Mouse (Mus musculus): ENCODE measurements around the gene Ccdc136. TPM values are rescaled to one million over a fixed set of nuclear protein-coding genes. Genes with fewer than 3 reads are reported as not detected.

Gene Ccdc136
- polyA plus RNA-seq, 1 experiment: 8.1 TPM

DNA sequence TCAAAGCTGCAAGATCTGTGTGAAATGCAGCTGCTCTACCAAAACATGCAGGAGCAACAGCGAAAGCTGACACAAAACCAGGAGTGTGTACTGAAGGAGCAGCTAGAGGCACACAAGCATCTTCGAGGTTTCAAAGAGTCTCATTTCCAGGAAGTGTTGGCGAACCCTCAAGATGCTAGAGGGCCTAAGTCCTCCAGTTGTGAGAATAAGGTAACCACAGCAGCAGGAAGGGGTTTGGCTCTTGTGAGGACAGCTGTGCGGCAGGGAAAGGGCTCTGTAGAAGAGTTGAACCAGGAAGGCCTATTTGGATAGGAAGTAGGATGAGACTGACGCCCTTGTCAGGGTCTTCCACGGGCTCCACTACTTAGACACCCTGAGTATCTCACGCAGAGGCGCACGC, 19.3 kb downstream of the Ccdc136 start:
- Histone ChIP-seq H3K79me2 (ENCODE audit: control insufficient read depth, insufficient read depth) (no peaks in the 10 kb centered on the region), H3ac (ENCODE audit: control insufficient read depth, insufficient read length, low read depth) (no peak overlapping the region), H3K79me3 (ENCODE audit: low read depth) (no peaks in the 10 kb centered on the region), H3K4me3 (ENCODE audit: insufficient read depth, poor library complexity, severe bottlenecking) (no peak overlapping the region), H3K27me3 (ENCODE audit: control insufficient read depth, insufficient read depth, insufficient read length) (no peaks in the 10 kb centered on the region), H3K36me3 (ENCODE audit: control insufficient read depth, insufficient read depth) (no peaks in the 10 kb centered on the region)
- no peak for TF ChIP-seq MYOD1 (IDR thresholded peaks at IDR 0.05; ENCODE audit: control insufficient read depth, insufficient read length, low read depth)
- TF ChIP-seq CTCF (IDR thresholded peaks at IDR 0.05; ENCODE audit: control insufficient read depth, insufficient read depth, insufficient read length): no peak
- no peak for TF ChIP-seq MYOG (IDR thresholded peaks at IDR 0.05; ENCODE audit: control insufficient read depth, extremely low read depth, insufficient read length)
- no peak for TF ChIP-seq FOSL1 (IDR thresholded peaks at IDR 0.05; ENCODE audit: insufficient read depth, low read length, poor library complexity, severe bottlenecking)
- TF ChIP-seq CEBPB (IDR thresholded peaks at IDR 0.05; ENCODE audit: low read depth): no peak
- TF ChIP-seq USF1 (IDR thresholded peaks at IDR 0.05; ENCODE audit: low read depth): no peak
- TF ChIP-seq MAX (IDR thresholded peaks at IDR 0.05): no peak

DNA sequence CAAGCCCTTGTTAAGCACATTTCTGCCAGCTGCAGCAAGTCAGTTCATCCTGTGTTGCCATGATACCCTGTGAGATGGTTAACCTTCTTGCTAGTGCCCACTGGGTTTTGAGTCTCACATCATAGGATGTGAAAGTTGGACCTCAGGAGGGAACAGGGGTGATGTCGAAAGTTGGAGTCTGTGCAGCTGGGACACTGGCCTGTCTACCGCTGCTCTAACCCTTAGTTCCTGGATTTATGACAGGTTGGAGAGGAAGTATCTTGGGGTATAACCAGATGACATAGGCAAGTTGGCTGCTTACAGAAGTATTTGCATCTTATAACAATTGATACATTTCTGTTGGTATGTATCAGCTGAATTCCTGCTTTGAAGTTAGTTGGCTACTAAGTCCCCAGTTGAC, 24.5 kb downstream of the Ccdc136 start:
- Histone ChIP-seq H3K79me2 (ENCODE audit: control insufficient read depth, insufficient read depth) (no peaks in the 10 kb centered on the region), H3K4me3 (ENCODE audit: insufficient read depth, poor library complexity, severe bottlenecking) (no peak overlapping the region), H3K79me3 (ENCODE audit: low read depth) (no peaks in the 10 kb centered on the region), H3K27me3 (ENCODE audit: control insufficient read depth, insufficient read depth, insufficient read length) (no peaks in the 10 kb centered on the region), H3K36me3 (ENCODE audit: control insufficient read depth, insufficient read depth) (no peaks in the 10 kb centered on the region), H3ac (ENCODE audit: control insufficient read depth, insufficient read length, low read depth) (no peak overlapping the region)
- TF ChIP-seq CEBPB (IDR thresholded peaks at IDR 0.05; ENCODE audit: low read depth) (no peak), FOSL1 (IDR thresholded peaks at IDR 0.05; ENCODE audit: insufficient read depth, low read length, poor library complexity, severe bottlenecking) (no peak)

DNA sequence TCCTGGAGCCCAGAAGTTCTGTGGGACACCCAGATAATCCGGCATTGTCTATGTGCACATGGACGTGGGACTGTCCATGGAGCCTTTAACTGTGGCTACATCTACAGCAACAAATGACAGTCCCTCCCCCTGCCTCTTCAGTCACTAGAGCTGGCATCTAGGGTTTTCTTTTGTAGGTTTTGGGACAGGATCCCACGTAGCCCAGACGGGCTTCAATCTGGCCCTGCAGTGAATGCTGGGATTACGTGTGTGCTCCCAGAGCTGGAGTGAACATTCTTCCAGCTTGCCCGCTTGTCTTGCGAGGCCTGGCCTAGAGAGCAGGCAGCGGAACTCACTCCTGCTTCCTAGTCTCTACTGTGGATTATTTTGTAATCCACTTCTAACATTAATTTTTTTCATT, 29.0 kb downstream of the Ccdc136 start:
- no peak overlapping the region for H3K4me3 ChIP-seq (ENCODE audit: insufficient read depth, poor library complexity, severe bottlenecking)
- H3K79me3 ChIP-seq (ENCODE audit: low read depth): no peaks in the 10 kb centered on the region
- no peak for TF ChIP-seq CEBPB (IDR thresholded peaks at IDR 0.05; ENCODE audit: low read depth)
- TF ChIP-seq FOSL1 (IDR thresholded peaks at IDR 0.05; ENCODE audit: insufficient read depth, low read length, poor library complexity, severe bottlenecking): no peak
- no peak for TF ChIP-seq CTCF (IDR thresholded peaks at IDR 0.05; ENCODE audit: control insufficient read depth, insufficient read depth, insufficient read length)
- no peak for TF ChIP-seq MYOD1 (IDR thresholded peaks at IDR 0.05; ENCODE audit: control insufficient read depth, insufficient read length, low read depth)
- no peak for TF ChIP-seq MAX (IDR thresholded peaks at IDR 0.05)
- no peak for TF ChIP-seq USF1 (IDR thresholded peaks at IDR 0.05; ENCODE audit: low read depth)
- TF ChIP-seq MYOG (IDR thresholded peaks at IDR 0.05; ENCODE audit: control insufficient read depth, extremely low read depth, insufficient read length): no peak
- H3K79me2 ChIP-seq (ENCODE audit: control insufficient read depth, insufficient read depth): no peaks in the 10 kb centered on the region
- H3ac ChIP-seq (ENCODE audit: control insufficient read depth, insufficient read length, low read depth): no peak overlapping the region
- H3K36me3 ChIP-seq (ENCODE audit: control insufficient read depth, insufficient read depth): no peaks in the 10 kb centered on the region
- no peaks in the 10 kb centered on the region for H3K27me3 ChIP-seq (ENCODE audit: control insufficient read depth, insufficient read depth, insufficient read length)

DNA sequence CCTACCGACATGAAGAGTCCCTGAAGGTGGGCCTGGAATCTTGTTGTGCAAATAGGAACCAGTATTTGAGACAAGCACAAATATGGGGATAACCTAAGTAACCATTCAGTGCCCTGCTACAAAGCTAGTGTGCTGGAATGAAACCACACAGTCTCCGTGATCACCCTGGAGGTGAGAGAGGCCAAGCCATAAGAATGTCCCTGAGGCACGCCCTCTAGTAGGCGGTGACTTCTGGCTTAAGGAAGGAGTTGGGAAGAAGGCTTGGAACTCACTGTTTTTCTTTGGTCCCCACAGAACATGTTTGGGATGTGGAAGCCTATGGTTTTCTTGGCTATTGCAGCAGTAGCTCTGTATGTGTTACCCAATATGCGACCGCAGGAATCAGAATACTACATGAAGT, 30.2 kb downstream of the Ccdc136 start:
- H3K27me3 ChIP-seq (ENCODE audit: control insufficient read depth, insufficient read depth, insufficient read length): no peaks in the 10 kb centered on the region
- no peaks in the 10 kb centered on the region for H3K79me2 ChIP-seq (ENCODE audit: control insufficient read depth, insufficient read depth)
- no peak overlapping the region for H3ac ChIP-seq (ENCODE audit: control insufficient read depth, insufficient read length, low read depth)
- no peak overlapping the region for H3K4me3 ChIP-seq (ENCODE audit: insufficient read depth, poor library complexity, severe bottlenecking)
- TF ChIP-seq MYOG (IDR thresholded peaks at IDR 0.05; ENCODE audit: control insufficient read depth, extremely low read depth, insufficient read length): no peak
- H3K36me3 ChIP-seq (ENCODE audit: control insufficient read depth, insufficient read depth): no peaks in the 10 kb centered on the region
- no peaks in the 10 kb centered on the region for H3K79me3 ChIP-seq (ENCODE audit: low read depth)

DNA sequence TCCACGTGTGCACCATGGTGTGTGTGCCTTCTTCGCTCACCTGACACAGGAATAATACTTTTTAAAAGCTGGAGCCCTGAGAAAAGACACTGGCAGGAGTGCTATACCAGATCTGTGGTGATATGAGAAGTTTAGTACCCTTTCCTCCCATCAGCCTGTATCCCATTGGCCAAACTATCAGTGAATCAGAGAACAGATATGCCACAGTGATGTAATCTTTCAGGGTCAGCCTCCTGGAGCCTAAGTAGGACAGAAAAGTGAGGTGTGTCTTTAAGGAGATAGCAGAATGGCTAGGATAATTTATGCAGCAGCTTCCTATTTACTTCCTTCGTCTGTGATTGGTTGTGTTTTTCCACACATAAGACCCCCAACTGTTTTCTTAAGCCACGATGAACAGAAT, 32.1 kb downstream of the Ccdc136 start:
- no peak overlapping the region for H3K4me3 ChIP-seq (ENCODE audit: insufficient read depth, poor library complexity, severe bottlenecking)
- H3K27me3 ChIP-seq (ENCODE audit: control insufficient read depth, insufficient read depth, insufficient read length): no peaks in the 10 kb centered on the region
- no peaks in the 10 kb centered on the region for H3K36me3 ChIP-seq (ENCODE audit: control insufficient read depth, insufficient read depth)
- TF ChIP-seq MYOG (IDR thresholded peaks at IDR 0.05; ENCODE audit: control insufficient read depth, extremely low read depth, insufficient read length) (no peak), MYOD1 (IDR thresholded peaks at IDR 0.05; ENCODE audit: control insufficient read depth, insufficient read length, low read depth) (no peak), CEBPB (IDR thresholded peaks at IDR 0.05; ENCODE audit: low read depth) (no peak), FOSL1 (IDR thresholded peaks at IDR 0.05; ENCODE audit: insufficient read depth, low read length, poor library complexity, severe bottlenecking) (no peak), MAX (IDR thresholded peaks at IDR 0.05) (no peak), CTCF (IDR thresholded peaks at IDR 0.05; ENCODE audit: control insufficient read depth, insufficient read depth, insufficient read length) (no peak), USF1 (IDR thresholded peaks at IDR 0.05; ENCODE audit: low read depth) (no peak)
- H3ac ChIP-seq (ENCODE audit: control insufficient read depth, insufficient read length, low read depth): no peak overlapping the region
- H3K79me3 ChIP-seq (ENCODE audit: low read depth): no peaks in the 10 kb centered on the region
- peaks cover under 1% of the 10 kb centered on the region for H3K79me2 ChIP-seq (ENCODE audit: control insufficient read depth, insufficient read depth)

DNA sequence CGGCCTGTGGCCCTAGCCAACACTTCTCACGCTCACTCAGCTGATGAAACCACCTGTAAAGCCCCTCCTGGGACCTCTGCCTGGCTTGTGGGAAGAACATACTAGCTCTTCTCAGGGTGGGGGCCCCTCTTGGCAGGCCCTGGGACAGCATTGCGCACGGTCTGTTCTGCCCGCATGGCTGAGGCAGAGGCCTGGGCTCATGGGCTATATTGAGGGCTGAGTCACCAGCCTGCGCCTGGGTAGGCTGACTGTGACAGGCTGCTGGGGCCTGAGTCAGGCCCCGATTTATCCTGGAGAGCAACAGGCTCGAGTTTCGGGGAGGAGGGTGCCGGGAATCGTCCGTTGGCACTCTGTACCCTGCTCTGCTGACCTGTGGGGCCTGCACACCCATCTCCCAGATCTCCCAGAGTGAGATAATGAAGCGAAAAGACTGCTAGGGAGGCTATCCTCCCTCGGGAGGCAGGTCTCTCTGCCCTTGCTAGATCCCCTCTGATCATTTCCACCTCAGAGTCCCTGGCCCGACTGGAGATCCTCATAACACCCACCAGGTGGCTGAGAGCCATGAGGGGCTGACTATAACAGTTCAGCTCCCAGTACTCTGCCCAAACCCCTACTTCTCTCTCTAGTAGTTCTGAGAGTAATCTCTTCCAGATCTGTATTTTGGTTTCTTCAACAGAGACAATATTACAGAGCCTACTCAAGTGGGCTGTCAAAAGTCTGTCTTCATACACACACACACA, 34.7 kb downstream of the Ccdc136 start:
- TF ChIP-seq MAX (IDR thresholded peaks at IDR 0.05) (peak; percentile 69), CTCF (IDR thresholded peaks at IDR 0.05; ENCODE audit: control insufficient read depth, insufficient read depth, insufficient read length) (no peak), MYOD1 (IDR thresholded peaks at IDR 0.05; ENCODE audit: control insufficient read depth, insufficient read length, low read depth) (no peak), FOSL1 (IDR thresholded peaks at IDR 0.05; ENCODE audit: insufficient read depth, low read length, poor library complexity, severe bottlenecking) (peak; percentile 51)
- peaks cover 22% of the 10 kb centered on the region for H3K79me3 ChIP-seq (ENCODE audit: low read depth)
- peak overlapping the region; percentile 10 for H3ac ChIP-seq (ENCODE audit: control insufficient read depth, insufficient read length, low read depth)
- H3K27me3 ChIP-seq (ENCODE audit: control insufficient read depth, insufficient read depth, insufficient read length): no peaks in the 10 kb centered on the region
- no peaks in the 10 kb centered on the region for H3K36me3 ChIP-seq (ENCODE audit: control insufficient read depth, insufficient read depth)
- peaks cover 28% of the 10 kb centered on the region for H3K79me2 ChIP-seq (ENCODE audit: control insufficient read depth, insufficient read depth)
- H3K4me3 ChIP-seq (ENCODE audit: insufficient read depth, poor library complexity, severe bottlenecking): no peak overlapping the region

Measured in C2C12 (cell line).